Mouse (Mus musculus) megakaryocyte, embryonic 14.5 days (primary cell): ENCODE data around the gene Cdc42bpa.

Experiments
- FLI1 ChIP-seq: IDR thresholded peaks from 2 replicates; pipeline ENCODE4 v1.6.1; 2012; ENCODE audit warnings: low read length, inconsistent platforms, mixed read lengths
- GATA1 ChIP-seq: IDR thresholded peaks from 3 replicates; pipeline ENCODE4 v1.6.1; 2012; ENCODE audit warnings: mixed read lengths, low read length, inconsistent platforms, borderline replicate concordance

GRCm38 (mm10) chr1:180208370-180208769 is 248.1 kb downstream of the Cdc42bpa start:
- TF ChIP-seq GATA1: no peak
- no peak for TF ChIP-seq FLI1
